Mouse (Mus musculus) skeletal muscle tissue, adult 2 months (tissue): ENCODE measurements around the gene Pnkp.

Experiments used
- DNase-seq: peaks from one replicate; pipeline ENCODE4 v3.0.0-alpha.2; 2012; ENCODE audit warnings: low read depth, low spot score

Gene Pnkp

GRCm38 (mm10) chr7:44826771-44827170 lies 30.2 kb upstream of the Pnkp start:
- DNase-seq = no peak

GRCm38 (mm10) chr7:44828706-44829105 lies 28.2 kb upstream of the Pnkp start:
- no peak for DNase-seq

- no peak for DNase-seq
These were observed 24.2 kb upstream of the Pnkp start for GRCm38 (mm10) chr7:44832763-44833162.

- DNase-seq = no peak
These were observed 21.4 kb upstream of the Pnkp start for GRCm38 (mm10) chr7:44835373-44836015.

GRCm38 (mm10) chr7:44836016-44836404 lies 20.9 kb upstream of the Pnkp start:
- no peak for DNase-seq

GRCm38 (mm10) chr7:44836423-44837053 lies 20.4 kb upstream of the Pnkp start:
- peak; percentile 82 for DNase-seq

- no peak for DNase-seq
These were observed 18.9 kb upstream of the Pnkp start for GRCm38 (mm10) chr7:44838073-44838472.

GRCm38 (mm10) chr7:44839171-44839490 lies 17.8 kb upstream of the Pnkp start:
- DNase-seq = no peak

- DNase-seq = no peak
These were observed 17.3 kb upstream of the Pnkp start for GRCm38 (mm10) chr7:44839491-44840191.

- no peak for DNase-seq
These were observed 16.5 kb upstream of the Pnkp start for GRCm38 (mm10) chr7:44840426-44840825.

- DNase-seq = no peak
These were observed 15.0 kb upstream of the Pnkp start for GRCm38 (mm10) chr7:44841825-44842463.

GRCm38 (mm10) chr7:44845006-44845405 lies 11.9 kb upstream of the Pnkp start:
- no peak for DNase-seq

GRCm38 (mm10) chr7:44846804-44847203 lies 10.1 kb upstream of the Pnkp start:
- DNase-seq = no peak

- DNase-seq = no peak
These were observed 9.2 kb upstream of the Pnkp start for GRCm38 (mm10) chr7:44847772-44848171.

- peak; percentile 100 for DNase-seq
These were observed 8.2 kb upstream of the Pnkp start, which contains the start of the genes Akt1s1 and Tbc1d17 for GRCm38 (mm10) chr7:44848561-44849415. Gene Akt1s1 (plus strand): TSS chr7:44848991. Gene Tbc1d17 (minus strand): TSS chr7:44849079.

- DNase-seq = peak; percentile 95
These were observed 7.4 kb upstream of the Pnkp start for GRCm38 (mm10) chr7:44849416-44850111.

- no peak for DNase-seq
These were observed 6.8 kb upstream of the Pnkp start for GRCm38 (mm10) chr7:44850146-44850545.

GRCm38 (mm10) chr7:44850789-44851624 lies 5.9 kb upstream of the Pnkp start:
- no peak for DNase-seq

GRCm38 (mm10) chr7:44851625-44852234 lies 5.2 kb upstream of the Pnkp start:
- DNase-seq = no peak
